Mouse (Mus musculus) limb, embryonic 14.5 days (tissue): ENCODE results near the gene Epb41. TPM values are rescaled to one million over a fixed set of nuclear protein-coding genes. Genes with fewer than 3 reads are reported as not detected.

Experiments used
- ATAC-seq: fragments of 200-750 bp; cut with Nextera tagmentation; 2 replicates; pipeline ENCODE4 v1.8.0; 2017; ENCODE audit warnings: low read depth, moderate number of reproducible peaks, moderate TSS enrichment; ENCODE audit not compliant: low FRiP score
- DNase-seq: peaks from one replicate; pipeline ENCODE4 v3.0.0-alpha.2; 2015; ENCODE audit warnings: low spot score
- H3K27ac ChIP-seq: fragments of 300-500 bp; sonication (generic); replicated peaks from 2 replicates; pipeline ENCODE4 v1.5.1; 2014; ENCODE audit warnings: low read depth, mild to moderate bottlenecking, low read length, moderate library complexity, mixed read lengths
- H3K27me3 ChIP-seq: fragments of 300-500 bp; sonication (generic); 2 replicates; pipeline ENCODE4 v1.6.1; 2014; ENCODE audit warnings: low read length, mixed read lengths; ENCODE audit not compliant: control insufficient read depth, insufficient read depth
- H3K36me3 ChIP-seq: fragments of 300-500 bp; sonication (generic); 2 replicates; pipeline ENCODE4 v1.6.1; 2014; ENCODE audit warnings: mild to moderate bottlenecking, low read length, moderate library complexity, mixed read lengths; ENCODE audit not compliant: control insufficient read depth, insufficient read depth
- H3K4me1 ChIP-seq: fragments of 300-500 bp; sonication (generic); 2 replicates; pipeline ENCODE4 v1.6.1; 2014; ENCODE audit warnings: antibody characterized with exemption, low read length, mixed read lengths; ENCODE audit not compliant: control insufficient read depth, insufficient read depth
- H3K4me2 ChIP-seq: fragments of 300-500 bp; sonication (generic); replicated peaks from 2 replicates; pipeline ENCODE4 v1.6.1; 2014; ENCODE audit warnings: low read depth, mild to moderate bottlenecking, low read length, moderate library complexity; ENCODE audit not compliant: severe bottlenecking
- H3K4me3 ChIP-seq: fragments of 300-500 bp; sonication (generic); replicated peaks from 2 replicates; pipeline ENCODE4 v1.5.1; 2014; ENCODE audit warnings: low read length
- H3K9ac ChIP-seq: fragments of 300-500 bp; sonication (generic); 2 replicates; pipeline ENCODE4 v1.6.1; 2014; ENCODE audit warnings: mild to moderate bottlenecking, low read depth, low read length, moderate library complexity; ENCODE audit not compliant: severe bottlenecking
- H3K9me3 ChIP-seq: fragments of 300-500 bp; sonication (generic); 2 replicates; pipeline ENCODE4 v1.6.1; 2016; ENCODE audit warnings: low read length; ENCODE audit not compliant: control insufficient read depth
- POLR2A ChIP-seq: fragments of 200-500 bp; IDR thresholded peaks from 2 replicates; pipeline ENCODE4 v1.8.0; 2012; ENCODE audit warnings: inconsistent platforms, mild to moderate bottlenecking, moderate library complexity, borderline replicate concordance; ENCODE audit not compliant: insufficient read depth, insufficient read length; ENCODE audit errors: extremely low read depth
- WGBS: fragments of 180-500 bp; shearing (Covaris S2); extraction: QIAGEN DNeasy Blood & Tissue Kit; methylation state at CpG from one replicate; pipeline ENCODE4 v1.1.7; 2014; 5-methylcytosine and 5-hydroxymethylcytosine counted together
- polyA plus RNA-seq, 2 experiments: library from polyadenylated mRNA; depleted of rRNA in 1 of 2; stranded (reverse) in 1 of 2; unstranded in 1 of 2; fragments of >200 nt; fragmentation: Nextera tagmentation in 1 of 2; extraction: Ambion mirVana in 1 of 2; gene quantifications; 2 replicates each; pipeline versions ENCODE4 v1.2.1 to v1.2.3; 2012 to 2014

The Epb41 gene
- polyA plus RNA-seq, 2 experiments, result 60.6 to 76.4 TPM

DNA sequence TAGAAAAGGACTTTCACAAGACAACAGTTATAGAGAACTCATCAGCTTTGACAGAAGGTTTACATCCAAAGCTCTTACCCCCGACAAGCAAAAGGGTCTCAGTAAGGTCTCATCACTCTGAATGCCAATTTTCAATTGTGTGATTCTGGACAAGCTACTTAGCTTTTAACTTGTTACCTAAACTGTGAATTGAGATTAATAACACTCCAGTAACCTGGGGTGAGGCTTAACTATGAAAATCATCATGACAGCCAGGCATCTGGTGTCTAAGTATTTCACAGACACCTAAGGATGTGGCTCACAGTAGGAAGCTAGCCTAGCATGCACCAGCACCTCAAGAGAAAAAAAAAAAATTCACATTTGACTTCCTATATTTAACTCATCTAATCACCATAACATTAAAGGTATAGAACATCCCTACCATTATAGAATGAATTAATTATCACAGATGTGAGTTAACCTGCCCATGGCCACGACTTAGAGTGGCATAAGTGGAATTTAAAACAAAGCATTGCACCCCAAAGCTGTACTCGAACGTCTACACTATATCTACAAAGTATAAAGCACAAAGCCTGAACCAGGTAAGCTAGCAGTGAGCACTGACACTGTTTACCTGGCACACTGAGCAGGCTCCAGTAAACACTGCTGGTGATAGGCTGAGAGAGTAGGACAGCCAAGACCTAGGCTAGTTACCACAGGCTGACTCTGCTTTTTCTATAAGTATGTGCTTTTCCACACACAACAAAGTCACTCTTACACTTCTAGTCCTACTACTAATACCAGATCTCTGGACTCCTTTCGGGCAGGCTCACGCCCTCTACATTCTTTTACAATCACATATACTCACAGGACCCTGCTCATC, 33.4 kb downstream of the Epb41 start:
- WGBS, result 81% methylated on average over 6 of the region's 6 CpGs
- Histone ChIP-seq H3K27me3 (no peaks in the 10 kb centered on the region), H3K4me3 (no peak overlapping the region), H3K9ac (no peak overlapping the region), H3K36me3 (no peaks in the 10 kb centered on the region), H3K27ac (no peak overlapping the region), H3K4me1 (peaks cover 10% of the 10 kb centered on the region), H3K4me2 (no peak overlapping the region), H3K9me3 (no peaks in the 10 kb centered on the region)
- no peak for DNase-seq
- no peak for TF ChIP-seq POLR2A
- no peak for ATAC-seq

DNA sequence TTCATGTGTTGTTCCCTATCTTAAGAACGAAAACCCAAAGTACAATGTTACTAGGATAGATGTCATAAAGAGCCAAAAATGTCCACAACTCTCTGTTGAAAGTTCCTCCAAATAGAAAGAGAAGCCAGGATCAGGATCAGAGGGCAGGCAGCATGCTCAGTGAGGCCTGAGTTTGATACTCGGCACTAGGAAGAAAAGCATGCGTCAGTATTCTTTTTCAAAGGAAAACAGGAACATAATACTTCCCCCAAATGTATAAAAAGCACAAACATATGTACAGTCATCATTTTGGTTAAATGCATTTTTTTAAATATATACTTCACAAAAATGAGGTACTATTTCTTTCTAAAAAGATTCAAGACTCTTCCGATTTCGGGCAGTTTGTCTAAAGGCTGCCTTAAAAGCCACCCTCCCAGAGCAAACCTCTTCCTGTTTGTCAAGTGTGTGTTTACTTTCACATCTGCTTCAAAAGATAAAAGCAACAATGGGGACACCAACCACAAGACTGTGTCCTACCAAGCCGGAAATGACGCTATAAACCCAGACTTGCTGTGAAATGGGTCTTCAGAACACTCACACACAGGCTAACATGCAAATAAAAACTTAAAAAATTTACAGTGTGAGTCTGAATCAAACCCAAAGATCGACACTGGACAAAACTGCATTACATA, 35.0 kb downstream of the Epb41 start:
- no peak for ATAC-seq
- TF ChIP-seq POLR2A, result no peak

DNA sequence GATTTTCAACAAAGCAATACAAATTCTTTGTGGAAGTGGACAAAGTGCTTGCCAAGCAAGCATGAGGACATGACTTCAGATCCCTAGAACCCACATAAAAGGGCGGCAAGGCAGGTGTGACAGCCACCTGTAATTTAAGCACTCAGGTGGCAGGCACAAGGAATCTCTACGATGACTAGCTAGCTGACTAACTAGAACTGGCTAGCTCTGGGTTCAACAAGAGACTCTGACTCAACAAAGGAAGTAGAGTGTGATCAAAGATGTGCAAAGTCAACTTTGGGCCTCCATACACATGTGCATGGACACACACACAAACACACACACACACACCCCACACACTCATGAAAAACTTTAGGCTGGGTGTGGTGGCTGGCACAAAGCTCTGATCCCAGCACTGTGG, 35.6 kb downstream of the Epb41 start:
- no peak for TF ChIP-seq POLR2A
- no peak overlapping the region for H3K4me3 ChIP-seq
- 95% methylated on average over 2 of the region's 2 CpGs for WGBS
- no peaks in the 10 kb centered on the region for H3K27me3 ChIP-seq
- no peaks in the 10 kb centered on the region for H3K9me3 ChIP-seq
- no peak for DNase-seq
- no peak overlapping the region for H3K9ac ChIP-seq
- no peak for ATAC-seq
- H3K36me3 ChIP-seq, result no peaks in the 10 kb centered on the region
- no peak overlapping the region for H3K27ac ChIP-seq
- H3K4me1 ChIP-seq, result peaks cover 5% of the 10 kb centered on the region
- no peak overlapping the region for H3K4me2 ChIP-seq

More for the DNA sequence above, 35.0 kb downstream of the Epb41 start:
- Histone ChIP-seq H3K27ac (no peak overlapping the region), H3K4me1 (peaks cover 10% of the 10 kb centered on the region), H3K9ac (no peak overlapping the region), H3K4me3 (no peak overlapping the region), H3K27me3 (no peaks in the 10 kb centered on the region), H3K9me3 (no peaks in the 10 kb centered on the region), H3K36me3 (no peaks in the 10 kb centered on the region), H3K4me2 (no peak overlapping the region)
- 78% methylated on average over 8 of the region's 8 CpGs for WGBS
- DNase-seq, result no peak

DNA sequence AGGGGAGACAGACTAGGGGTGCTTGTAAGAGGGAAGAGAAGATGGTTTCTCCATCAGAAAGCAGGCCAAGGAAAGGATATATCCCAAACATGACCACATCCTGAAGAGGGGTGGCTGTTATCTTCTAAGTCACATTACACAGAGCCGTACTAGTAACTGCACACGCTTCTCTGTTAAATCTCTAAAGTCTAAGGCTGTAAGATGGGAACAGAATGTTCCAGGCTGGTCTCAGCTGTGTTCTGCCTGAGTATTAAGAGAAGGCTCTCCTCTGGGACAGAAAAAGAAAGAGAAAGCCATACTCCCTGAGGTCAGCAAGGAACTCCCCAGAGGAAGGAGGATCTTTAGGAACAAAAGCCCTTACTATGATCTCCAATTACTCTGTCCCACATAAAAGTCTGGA, 36.3 kb downstream of the Epb41 start:
- Histone ChIP-seq H3K4me3 (no peak overlapping the region), H3K36me3 (no peaks in the 10 kb centered on the region), H3K27ac (no peak overlapping the region), H3K9me3 (no peaks in the 10 kb centered on the region), H3K27me3 (no peaks in the 10 kb centered on the region), H3K9ac (no peak overlapping the region), H3K4me1 (peaks cover 4% of the 10 kb centered on the region; the same call in 1 of the 2 replicates), H3K4me2 (no peak overlapping the region)
- ATAC-seq (no peak), DNase-seq (no peak)
- WGBS, result 86% methylated on average over 2 of the region's 2 CpGs
- no peak for TF ChIP-seq POLR2A

DNA sequence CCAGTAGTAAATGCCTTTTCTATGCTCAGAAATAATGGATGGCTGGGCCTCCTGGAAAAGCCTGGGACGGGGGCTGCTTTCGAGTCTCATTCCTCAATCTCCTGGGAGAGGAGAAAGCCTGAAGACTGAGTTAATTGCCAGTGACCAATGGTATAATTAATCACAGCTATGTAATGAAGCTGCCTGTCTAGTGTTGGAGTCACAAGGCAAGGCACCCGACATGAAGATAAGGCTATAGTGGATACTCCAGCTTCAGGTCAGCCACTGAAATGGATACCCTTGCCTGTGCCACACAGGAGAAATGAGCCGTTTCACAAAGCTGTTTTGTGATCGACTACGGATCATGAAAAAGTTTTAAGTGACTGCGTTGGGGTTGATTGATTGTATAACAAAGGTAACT, 37.1 kb downstream of the Epb41 start:
- Histone ChIP-seq H3K27me3 (no peaks in the 10 kb centered on the region), H3K4me1 (peaks cover 4% of the 10 kb centered on the region; the same call in 1 of the 2 replicates), H3K4me2 (no peak overlapping the region), H3K9ac (no peak overlapping the region), H3K27ac (no peak overlapping the region), H3K9me3 (no peaks in the 10 kb centered on the region), H3K36me3 (no peaks in the 10 kb centered on the region), H3K4me3 (no peak overlapping the region)
- DNase-seq (no peak), ATAC-seq (no peak)
- no peak for TF ChIP-seq POLR2A
- 43% methylated on average over 7 of the region's 7 CpGs for WGBS
